8 mouse cellular contexts compared by ENCODE assay signal in genomic region chr6:83325525-83326393, GRCm38 (mm10). TPM values are rescaled to one million over a fixed set of nuclear protein-coding genes. Genes with fewer than 3 reads are reported as not detected.
A peak's percentile ranks its signal among the peaks of the same experiment; 100 is the strongest.
DNase-seq lines count a peak whose midpoint lies in the region; ATAC-seq lines count a peak whose summit lies in the region.

TSS of gene Mthfd2 (minus strand) at chr6:83325908.
TSS of gene Mob1a (plus strand) at chr6:83326016.

- peak within 1 kb of the TSS; percentile 92 for H3K27ac ChIP-seq in hindbrain, embryonic 12.5 days

- peaks cover 16% of the 10 kb centered on the region for H3K4me1 ChIP-seq in hindbrain, embryonic 12.5 days

- H3K36me3 ChIP-seq in hindbrain, embryonic 12.5 days, result peaks cover 10% of the 10 kb centered on the region

- H3K9me3 ChIP-seq in hindbrain, embryonic 12.5 days (replicated peaks), result no peaks in the 10 kb centered on the region

- H3K4me2 ChIP-seq in hindbrain, embryonic 12.5 days (replicated peaks), result peak within 1 kb of the TSS; percentile 73

- peak; percentile 97 for DNase-seq in NIH3T3 (ENCODE audit: low read depth)
- peak; percentile 96 to 97 for DNase-seq in cerebellum, postnatal 10 days
- DNase-seq in frontal cortex, postnatal 10 days (ENCODE audit: low spot score in 2 of 2), result peak; percentile 89 to 91
- DNase-seq in layer of hippocampus, postnatal 14 days (ENCODE audit: low spot score in 2 of 2), result peak; percentile 92 to 94
- DNase-seq in lung, postnatal 14 days, result peak; percentile 95
- DNase-seq in retina, adult 2 months (ENCODE audit: low read depth, low spot score), result peak; percentile 79
- peak; percentile 91 to 94 for DNase-seq in thymus, postnatal 36 days

- 1% methylated on average over 61 of the region's 65 CpGs for WGBS in hindbrain, embryonic 12.5 days

- H3K9ac ChIP-seq in hindbrain, embryonic 12.5 days, result peak within 1 kb of the TSS; percentile 96

- H3K4me3 ChIP-seq in hindbrain, embryonic 12.5 days, result peak within 1 kb of the TSS; percentile 91

- ATAC-seq in hindbrain, embryonic 12.5 days (ENCODE audit: low FRiP score), result peak; percentile 99

- H3K27me3 ChIP-seq in hindbrain, embryonic 12.5 days, result no peaks in the 10 kb centered on the region

RNA-seq across cellular contexts. Expression of gene Mthfd2, which starts in this region (rescaled TPM):
- 29.8 and 30.0 TPM in 2 replicates for polyA plus RNA-seq in hindbrain, embryonic 12.5 days (2016; fragmentation: Nextera tagmentation; extraction: Ambion mirVana)
- 10 to 100 TPM in 1 of 2 experiments, 1 to 10 TPM in 1; 8.5 to 10.5 TPM for total RNA-seq in layer of hippocampus, postnatal 14 days (2021)

RNA-seq across cellular contexts. Expression of gene Mob1a, which starts in this region (rescaled TPM):
- 52.5 and 55.4 TPM in 2 replicates for polyA plus RNA-seq in hindbrain, embryonic 12.5 days (2016; fragmentation: Nextera tagmentation; extraction: Ambion mirVana)
- total RNA-seq in layer of hippocampus, postnatal 14 days (2021), result 10 to 100 TPM; 22.1 to 23.1 TPM

Comparison
In these comparisons a context has a peak if more than half of its experiments do, and no peak if none do; other contexts are left out.
1. Peak in every context shown above with its lines: DNase-seq, ATAC-seq, H3K4me3 ChIP-seq and H3K27ac ChIP-seq.